Mouse (Mus musculus) neural tube, embryonic 13.5 days (tissue): ENCODE data around the gene Ikzf5. TPM values are rescaled to one million over a fixed set of nuclear protein-coding genes. Genes with fewer than 3 reads are reported as not detected.

Experiments used
- polyA plus RNA-seq: library from polyadenylated mRNA; unstranded; fragments of >200 nt; fragmentation: Nextera tagmentation; extraction: Ambion mirVana; gene quantifications from 2 replicates; pipeline ENCODE4 v1.2.1, GENCODE M21; 2015

Gene Ikzf5
- polyA plus RNA-seq, 1 experiment from 2014 or later = 12.6 TPM

Other genes with a start within 250 kb of the Ikzf5 start
- not detected in 2 replicates for gene 5430419D17Rik, start 236.1 kb downstream of the Ikzf5 start, polyA plus RNA-seq
- gene Cuzd1, start 88.2 kb downstream of the Ikzf5 start, polyA plus RNA-seq = not detected in 2 replicates
- not detected in 2 replicates for gene Fam24b, start 81.0 kb downstream of the Ikzf5 start, polyA plus RNA-seq
- not detected in 2 replicates for gene Fam24a, start 76.7 kb downstream of the Ikzf5 start, polyA plus RNA-seq
- 24.3 and 29.0 TPM in 2 replicates for gene 2310057M21Rik, start 47.8 kb downstream of the Ikzf5 start, polyA plus RNA-seq
- 42.1 and 50.4 TPM in 2 replicates for gene Pstk, start 39.4 kb downstream of the Ikzf5 start, polyA plus RNA-seq
- gene Acadsb, start 80 bp upstream of the Ikzf5 start, polyA plus RNA-seq = 82.8 and 92.2 TPM in 2 replicates
- gene Hmx3, start 132.3 kb upstream of the Ikzf5 start, polyA plus RNA-seq = 0.52 and 1.0 TPM in 2 replicates
- 1.2 and 1.5 TPM in 2 replicates for gene Hmx2, start 138.3 kb upstream of the Ikzf5 start, polyA plus RNA-seq
- 148 and 173 TPM in 2 replicates for gene Bub3, start 149.7 kb upstream of the Ikzf5 start, polyA plus RNA-seq